Comparison of ENCODE assay signal across 20 mouse cellular contexts in genomic region chr1:146844087-146844486, GRCm38 (mm10).
DNase-seq lines count a peak whose midpoint lies in the region; ATAC-seq and TF ChIP-seq lines count a peak whose summit lies in the region.
"Had no signal": no experiment of that assay in that cellular context is flagged by ENCODE, and none has a peak within 500 bp of the region (broad histone marks: within the 10 kb centered on the region; RNA-seq: fewer than 3 reads in every experiment).

No protein-coding gene starts in this region.

- no peaks in the 10 kb centered on the region for H3K9me3 ChIP-seq in forebrain, embryonic 16.5 days (ENCODE audit: control insufficient read depth, low read length)
- H3K9me3 ChIP-seq in forebrain, embryonic 12.5 days = no peaks in the 10 kb centered on the region
- H3K9me3 ChIP-seq in hindbrain, postnatal 0 days (ENCODE audit: low read length) = no peaks in the 10 kb centered on the region
- H3K9me3 ChIP-seq in hindbrain, embryonic 12.5 days (replicated peaks) = no peaks in the 10 kb centered on the region
- H3K9me3 ChIP-seq: forebrain, embryonic 15.5 days; limb, embryonic 12.5 days; midbrain, embryonic 15.5 days had no signal

- TF ChIP-seq CTCF in hindbrain, postnatal 0 days (IDR thresholded peaks at IDR 0.05; ENCODE audit: low read depth) = no peak
- no peak for TF ChIP-seq CTCF in brain, embryonic 14.5 days (IDR thresholded peaks at IDR 0.05; ENCODE audit: borderline replicate concordance, extremely low read depth, insufficient read depth, insufficient read length)

- H3K27me3 ChIP-seq in forebrain, embryonic 16.5 days (replicated peaks; ENCODE audit: control insufficient read depth, insufficient read depth, low read length) = no peaks in the 10 kb centered on the region
- H3K27me3 ChIP-seq in forebrain, embryonic 12.5 days = no peaks in the 10 kb centered on the region
- no peaks in the 10 kb centered on the region for H3K27me3 ChIP-seq in hindbrain, postnatal 0 days (ENCODE audit: insufficient read depth, low read length)
- no peaks in the 10 kb centered on the region for H3K27me3 ChIP-seq in hindbrain, embryonic 12.5 days
- H3K27me3 ChIP-seq: forebrain, embryonic 15.5 days; limb, embryonic 12.5 days; midbrain, embryonic 15.5 days had no signal

- DNase-seq in cerebellum, adult 18-20 months = no peak
- peak; percentile 31 for DNase-seq in hindbrain, postnatal 0 days (ENCODE audit: low spot score)
- peak; percentile 53 for DNase-seq in brain, embryonic 14.5 days (ENCODE audit: low read depth)
- DNase-seq: adrenal gland, postnatal 10 days; kidney, adult 2 months; liver, postnatal 0 days; thymus, adult 18-20 months; thymus, postnatal 36 days had no signal

- WGBS in forebrain, embryonic 16.5 days = 39% methylated on average over 2 of the region's 2 CpGs
- WGBS in forebrain, embryonic 12.5 days = 59% methylated on average over 2 of the region's 2 CpGs
- WGBS in hindbrain, postnatal 0 days = 62% methylated on average over 2 of the region's 2 CpGs
- WGBS in hindbrain, embryonic 12.5 days = 72% methylated on average over 2 of the region's 2 CpGs

- TF ChIP-seq POLR2A in brain, embryonic 14.5 days (IDR thresholded peaks at IDR 0.05; ENCODE audit: borderline replicate concordance, extremely low read depth, insufficient read depth, insufficient read length, poor library complexity, severe bottlenecking) = no peak

- H3K9ac ChIP-seq in forebrain, embryonic 16.5 days (replicated peaks; ENCODE audit: low read depth, low read length) = no peak overlapping the region
- H3K9ac ChIP-seq in forebrain, embryonic 12.5 days = no peak overlapping the region
- no peak overlapping the region for H3K9ac ChIP-seq in hindbrain, postnatal 0 days (replicated peaks; ENCODE audit: low read length)
- no peak overlapping the region for H3K9ac ChIP-seq in hindbrain, embryonic 12.5 days
- H3K9ac ChIP-seq: forebrain, embryonic 15.5 days; limb, embryonic 12.5 days; liver, postnatal 0 days; midbrain, embryonic 15.5 days had no signal

- H3K4me1 ChIP-seq in forebrain, embryonic 16.5 days (replicated peaks; ENCODE audit: control insufficient read depth, insufficient read depth, low read length) = no peaks in the 10 kb centered on the region
- no peaks in the 10 kb centered on the region for H3K4me1 ChIP-seq in forebrain, embryonic 12.5 days
- no peaks in the 10 kb centered on the region for H3K4me1 ChIP-seq in hindbrain, postnatal 0 days (ENCODE audit: insufficient read depth, low read length)
- no peaks in the 10 kb centered on the region for H3K4me1 ChIP-seq in hindbrain, embryonic 12.5 days
- H3K4me1 ChIP-seq: forebrain, embryonic 15.5 days; limb, embryonic 12.5 days; midbrain, embryonic 15.5 days had no signal

- no peak overlapping the region for H3K4me2 ChIP-seq in forebrain, embryonic 16.5 days (ENCODE audit: low read length)
- no peak overlapping the region for H3K4me2 ChIP-seq in forebrain, embryonic 12.5 days
- no peak overlapping the region for H3K4me2 ChIP-seq in hindbrain, postnatal 0 days (ENCODE audit: low read depth, low read length)
- no peak overlapping the region for H3K4me2 ChIP-seq in hindbrain, embryonic 12.5 days (replicated peaks)
- H3K4me2 ChIP-seq: forebrain, embryonic 15.5 days; heart, embryonic 11.5 days; limb, embryonic 12.5 days; liver, embryonic 11.5 days; midbrain, embryonic 15.5 days had no signal

- H3K4me3 ChIP-seq in forebrain, embryonic 16.5 days (replicated peaks; ENCODE audit: low read length) = no peak overlapping the region
- no peak overlapping the region for H3K4me3 ChIP-seq in forebrain, embryonic 12.5 days (replicated peaks)
- H3K4me3 ChIP-seq in hindbrain, postnatal 0 days (ENCODE audit: low read length) = no peak overlapping the region
- no peak overlapping the region for H3K4me3 ChIP-seq in hindbrain, embryonic 12.5 days
- H3K4me3 ChIP-seq: forebrain, embryonic 15.5 days; limb, embryonic 12.5 days; midbrain, embryonic 15.5 days had no signal

- no peaks in the 10 kb centered on the region for H3K36me3 ChIP-seq in forebrain, embryonic 16.5 days (ENCODE audit: control insufficient read depth, insufficient read depth)
- H3K36me3 ChIP-seq in forebrain, embryonic 12.5 days (replicated peaks) = no peaks in the 10 kb centered on the region
- no peaks in the 10 kb centered on the region for H3K36me3 ChIP-seq in hindbrain, postnatal 0 days (ENCODE audit: insufficient read depth, low read length)
- no peaks in the 10 kb centered on the region for H3K36me3 ChIP-seq in hindbrain, embryonic 12.5 days
- H3K36me3 ChIP-seq: forebrain, embryonic 15.5 days; limb, embryonic 12.5 days; midbrain, embryonic 15.5 days had no signal

- ATAC-seq in cerebellum, adult (ENCODE audit: insufficient number of reproducible peaks, low FRiP score, low TSS enrichment) = peak; percentile 84
- peak; percentile 78 for ATAC-seq in forebrain, embryonic 16.5 days
- no peak for ATAC-seq in forebrain, embryonic 12.5 days (ENCODE audit: low FRiP score)
- ATAC-seq in hindbrain, postnatal 0 days = peak; percentile 72; the same call in 1 of the 2 replicates
- no peak for ATAC-seq in hindbrain, embryonic 12.5 days (ENCODE audit: low FRiP score)
- ATAC-seq: forebrain, embryonic 15.5 days; liver, postnatal 0 days; lung, postnatal 0 days; midbrain, embryonic 15.5 days had no signal

- H3K27ac ChIP-seq in forebrain, embryonic 16.5 days (ENCODE audit: low read length) = no peak overlapping the region
- no peak overlapping the region for H3K27ac ChIP-seq in forebrain, embryonic 12.5 days
- no peak overlapping the region for H3K27ac ChIP-seq in hindbrain, postnatal 0 days
- no peak overlapping the region for H3K27ac ChIP-seq in hindbrain, embryonic 12.5 days
- H3K27ac ChIP-seq: forebrain, embryonic 15.5 days; kidney, postnatal 0 days; limb, embryonic 12.5 days; macrophage; midbrain, embryonic 15.5 days had no signal

Comparison
In these comparisons a context has a peak if more than half of its experiments do, and no peak if none do; other contexts are left out.
1. ATAC-seq: peak in cerebellum, adult (single experiment), forebrain, embryonic 16.5 days (single experiment) and hindbrain, postnatal 0 days (single experiment); none in forebrain, embryonic 12.5 days (single experiment) and hindbrain, embryonic 12.5 days (single experiment).
2. DNase-seq: peak in hindbrain, postnatal 0 days (single experiment) and brain, embryonic 14.5 days (single experiment); none in cerebellum, adult 18-20 months (0 of 2).